Mouse (Mus musculus) heart, adult 2 months (tissue): Measurements from ENCODE around the gene Mr1.

ENCODE experiments used
- CTCF ChIP-seq: fragments of 200-600 bp; IDR thresholded peaks from 2 replicates; pipeline ENCODE4 v1.8.1; 2022; ENCODE audit warnings: antibody characterized with exemption, mild to moderate bottlenecking, moderate library complexity
- EP300 ChIP-seq: fragments of 200-500 bp; IDR thresholded peaks from 2 replicates; pipeline ENCODE4 v1.6.1; 2011; ENCODE audit warnings: low read depth, low read length, control low read depth; ENCODE audit not compliant: insufficient read depth

DNA sequence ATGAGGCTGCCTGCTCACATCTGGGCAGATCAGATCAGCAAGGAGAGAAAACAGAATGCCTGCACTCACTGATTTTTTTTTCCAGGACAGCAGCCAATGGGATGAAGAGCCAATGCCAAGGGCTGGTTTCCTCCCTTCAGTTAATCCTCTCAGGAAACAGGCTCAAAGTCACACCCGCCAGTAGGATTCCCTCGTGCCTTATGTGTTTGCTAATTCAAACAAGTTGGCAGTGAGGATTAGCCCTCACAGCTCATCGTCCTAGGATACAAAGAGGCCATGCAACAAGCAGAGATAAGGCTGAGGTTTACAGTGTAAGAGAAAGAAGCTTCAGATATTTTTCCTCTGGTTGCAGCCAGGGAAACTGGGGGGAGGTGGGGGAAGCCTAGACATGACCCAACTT, 32.7 kb downstream of the Mr1 start:
- no peak for TF ChIP-seq CTCF
- no peak for TF ChIP-seq EP300
